Mouse (Mus musculus): ENCODE measurements around the gene Cstf1. TPM values are rescaled to one million over a fixed set of nuclear protein-coding genes. Genes with fewer than 3 reads are reported as not detected.

Gene Cstf1
- polyA plus RNA-seq, 1 experiment from 2014 or later = 49.5 TPM

DNA sequence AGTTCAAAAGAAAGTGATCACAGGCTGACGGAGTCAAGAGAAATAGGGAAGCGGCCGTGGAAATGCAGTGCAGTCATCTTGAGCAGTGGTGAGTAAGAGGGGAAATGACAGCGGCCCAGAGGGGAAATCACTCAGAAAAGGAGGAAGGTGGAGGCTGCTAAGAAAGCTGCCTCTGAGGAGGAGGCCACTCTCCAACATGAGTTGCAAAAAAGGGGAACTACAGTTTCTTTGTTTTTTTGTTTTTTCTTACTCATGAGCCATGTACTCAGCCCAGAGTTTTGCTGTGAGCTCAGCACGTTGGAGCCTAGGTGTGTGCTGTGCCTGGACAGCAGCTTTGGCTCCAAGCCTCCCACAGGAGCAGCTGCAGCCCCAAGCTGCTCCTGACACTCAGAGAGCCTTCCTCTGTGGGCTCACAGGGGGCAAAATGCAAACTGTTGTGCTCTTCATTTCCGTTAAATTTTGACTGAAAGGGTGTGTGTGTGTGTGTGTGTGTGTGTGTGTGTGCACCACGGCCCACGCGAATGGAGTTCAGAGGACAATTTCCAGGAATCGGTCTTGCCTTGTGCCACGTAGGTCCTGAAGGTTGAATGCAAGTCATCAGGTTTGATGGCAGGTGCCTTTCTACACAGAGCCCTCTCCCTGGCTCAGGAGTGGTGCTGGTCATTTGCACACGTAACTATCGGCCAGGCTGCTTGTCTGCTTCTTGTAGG, 30.8 kb downstream of the Cstf1 start:
- no peaks in the 10 kb centered on the region for H3K4me1 ChIP-seq (ENCODE audit: control insufficient read depth, insufficient read depth, low read length)
- no peak overlapping the region for H3K4me3 ChIP-seq (ENCODE audit: low read length)
- no peak overlapping the region for H3K4me2 ChIP-seq (replicated peaks; ENCODE audit: low read depth, low read length)
- no peaks in the 10 kb centered on the region for H3K9me3 ChIP-seq (ENCODE audit: control insufficient read depth, low read length)
- no peak overlapping the region for H3K27ac ChIP-seq (ENCODE audit: low read depth, low read length)
- 60% methylated on average over 13 of the region's 13 CpGs for WGBS
- no peaks in the 10 kb centered on the region for H3K27me3 ChIP-seq (ENCODE audit: control insufficient read depth, insufficient read depth, low read length)
- no peak for ATAC-seq (ENCODE audit: low FRiP score, low TSS enrichment)
- no peaks in the 10 kb centered on the region for H3K36me3 ChIP-seq (ENCODE audit: control insufficient read depth, insufficient read depth, low read length)
- H3K9ac ChIP-seq (ENCODE audit: low read depth, low read length) = no peak overlapping the region

DNA sequence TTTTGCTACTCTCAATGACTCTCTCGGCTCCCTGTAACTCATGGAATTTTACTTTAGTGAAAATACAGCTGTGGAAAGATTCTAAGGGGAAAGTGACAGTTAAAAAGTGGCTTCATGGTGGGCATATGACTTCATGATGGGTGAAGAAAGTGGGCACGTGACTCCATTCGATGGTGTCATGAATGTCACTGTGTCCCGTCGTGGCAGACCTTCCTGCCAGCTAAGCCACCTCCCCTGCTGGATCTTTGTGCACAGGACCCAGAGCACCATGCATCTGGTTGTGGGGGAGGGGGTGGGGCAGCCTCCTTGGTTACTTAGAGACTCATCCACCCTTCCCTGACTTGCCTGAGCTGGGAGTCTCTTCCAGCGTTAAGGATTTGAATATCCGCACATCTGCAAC, 33.8 kb downstream of the Cstf1 start:
- no peak overlapping the region for H3K9ac ChIP-seq (ENCODE audit: low read depth, low read length)
- no peaks in the 10 kb centered on the region for H3K9me3 ChIP-seq (ENCODE audit: control insufficient read depth, low read length)
- WGBS = 61% methylated on average over 7 of the region's 7 CpGs
- no peaks in the 10 kb centered on the region for H3K4me1 ChIP-seq (ENCODE audit: control insufficient read depth, insufficient read depth, low read length)
- no peaks in the 10 kb centered on the region for H3K27me3 ChIP-seq (ENCODE audit: control insufficient read depth, insufficient read depth, low read length)
- no peak overlapping the region for H3K4me3 ChIP-seq (ENCODE audit: low read length)
- no peak overlapping the region for H3K27ac ChIP-seq (ENCODE audit: low read depth, low read length)
- no peak for ATAC-seq (ENCODE audit: low FRiP score, low TSS enrichment)
- no peak overlapping the region for H3K4me2 ChIP-seq (replicated peaks; ENCODE audit: low read depth, low read length)
- no peaks in the 10 kb centered on the region for H3K36me3 ChIP-seq (ENCODE audit: control insufficient read depth, insufficient read depth, low read length)

DNA sequence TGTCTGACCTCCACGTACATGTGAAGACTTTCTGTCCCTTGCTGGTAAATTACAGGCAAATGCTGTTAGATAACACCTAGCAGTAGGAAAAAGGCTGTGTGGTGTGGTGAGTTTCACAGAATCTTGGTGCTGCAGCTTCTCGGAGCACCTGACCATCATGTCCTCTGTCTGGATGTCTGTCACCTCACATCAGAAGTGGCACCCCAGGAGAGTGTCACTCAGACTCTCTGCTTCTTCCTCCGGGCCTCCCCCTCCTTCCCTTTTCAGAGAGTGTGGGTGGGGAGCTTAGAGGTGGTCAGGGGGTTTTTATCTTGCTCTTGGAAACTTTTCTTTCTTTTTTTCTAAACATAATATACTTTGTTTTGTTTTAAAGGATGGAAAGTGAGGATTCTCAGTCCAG, 34.5 kb downstream of the Cstf1 start:
- H3K9ac ChIP-seq (ENCODE audit: low read depth, low read length) = no peak overlapping the region

DNA sequence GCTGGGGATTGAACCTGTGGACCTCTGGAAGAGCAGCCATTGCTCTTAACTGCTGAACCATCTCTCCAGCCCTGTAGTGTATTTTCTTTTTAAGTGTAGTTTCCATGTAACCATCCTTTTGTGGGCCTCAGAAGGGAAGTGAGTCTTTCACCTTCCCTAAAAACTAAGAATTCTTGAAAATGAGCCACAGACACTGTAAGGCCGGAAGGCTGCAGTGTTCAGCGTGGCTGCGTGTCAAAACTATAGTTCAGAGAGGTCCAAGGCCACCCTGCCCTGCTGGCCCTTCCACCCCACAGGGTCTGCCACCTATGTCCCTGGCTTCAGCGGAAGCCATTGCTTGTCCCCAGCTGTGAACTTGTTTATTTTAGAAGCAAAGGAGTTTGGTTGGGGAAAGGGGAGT, 35.7 kb downstream of the Cstf1 start:
- H3K9ac ChIP-seq (ENCODE audit: low read depth, low read length) = no peak overlapping the region
- H3K27me3 ChIP-seq (ENCODE audit: control insufficient read depth, insufficient read depth, low read length) = no peaks in the 10 kb centered on the region
- 59% methylated on average over 4 of the region's 4 CpGs for WGBS
- ATAC-seq (ENCODE audit: low FRiP score, low TSS enrichment) = no peak
- no peaks in the 10 kb centered on the region for H3K36me3 ChIP-seq (ENCODE audit: control insufficient read depth, insufficient read depth, low read length)
- H3K4me3 ChIP-seq (ENCODE audit: low read length) = no peak overlapping the region
- no peak overlapping the region for H3K4me2 ChIP-seq (replicated peaks; ENCODE audit: low read depth, low read length)
- no peaks in the 10 kb centered on the region for H3K9me3 ChIP-seq (ENCODE audit: control insufficient read depth, low read length)
- no peak overlapping the region for H3K27ac ChIP-seq (ENCODE audit: low read depth, low read length)
- H3K4me1 ChIP-seq (ENCODE audit: control insufficient read depth, insufficient read depth, low read length) = no peaks in the 10 kb centered on the region

More for the DNA sequence above, 34.5 kb downstream of the Cstf1 start:
- no peak for ATAC-seq (ENCODE audit: low FRiP score, low TSS enrichment)
- no peaks in the 10 kb centered on the region for H3K9me3 ChIP-seq (ENCODE audit: control insufficient read depth, low read length)
- H3K27me3 ChIP-seq (ENCODE audit: control insufficient read depth, insufficient read depth, low read length) = no peaks in the 10 kb centered on the region
- WGBS = 66% methylated on average over 3 of the region's 3 CpGs
- H3K36me3 ChIP-seq (ENCODE audit: control insufficient read depth, insufficient read depth, low read length) = no peaks in the 10 kb centered on the region
- H3K4me1 ChIP-seq (ENCODE audit: control insufficient read depth, insufficient read depth, low read length) = no peaks in the 10 kb centered on the region
- H3K4me3 ChIP-seq (ENCODE audit: low read length) = no peak overlapping the region
- no peak overlapping the region for H3K4me2 ChIP-seq (replicated peaks; ENCODE audit: low read depth, low read length)
- H3K27ac ChIP-seq (ENCODE audit: low read depth, low read length) = no peak overlapping the region

DNA sequence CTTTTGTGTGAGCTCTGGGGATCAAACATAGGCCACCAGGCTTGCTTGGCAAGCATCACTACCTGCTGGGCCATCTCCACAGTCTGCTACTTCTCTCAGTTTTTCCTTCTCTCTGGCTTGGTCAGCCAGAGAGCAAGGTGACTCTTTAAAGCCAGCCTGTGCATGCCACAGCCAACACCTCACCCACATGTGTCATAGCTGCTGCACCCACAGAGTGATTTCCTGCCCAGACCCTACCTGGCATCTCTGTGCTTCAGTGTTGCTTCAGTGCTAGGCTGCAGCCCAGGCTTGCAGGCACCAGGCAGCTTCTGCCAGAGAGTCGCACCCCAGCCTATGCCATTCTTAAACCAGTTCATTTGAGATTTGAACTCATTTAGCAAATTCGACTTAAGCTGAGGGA, 37.0 kb downstream of the Cstf1 start:
- no peak for ATAC-seq (ENCODE audit: low FRiP score, low TSS enrichment)
- Histone ChIP-seq H3K9me3 (ENCODE audit: control insufficient read depth, low read length) (no peaks in the 10 kb centered on the region), H3K4me2 (replicated peaks; ENCODE audit: low read depth, low read length) (no peak overlapping the region), H3K9ac (ENCODE audit: low read depth, low read length) (no peak overlapping the region), H3K4me3 (ENCODE audit: low read length) (no peak overlapping the region), H3K27ac (ENCODE audit: low read depth, low read length) (no peak overlapping the region), H3K4me1 (ENCODE audit: control insufficient read depth, insufficient read depth, low read length) (peaks cover 2% of the 10 kb centered on the region; the same call in 1 of the 2 replicates), H3K36me3 (ENCODE audit: control insufficient read depth, insufficient read depth, low read length) (no peaks in the 10 kb centered on the region), H3K27me3 (ENCODE audit: control insufficient read depth, insufficient read depth, low read length) (no peaks in the 10 kb centered on the region)
- WGBS = 75% methylated on average over 2 of the region's 2 CpGs

DNA sequence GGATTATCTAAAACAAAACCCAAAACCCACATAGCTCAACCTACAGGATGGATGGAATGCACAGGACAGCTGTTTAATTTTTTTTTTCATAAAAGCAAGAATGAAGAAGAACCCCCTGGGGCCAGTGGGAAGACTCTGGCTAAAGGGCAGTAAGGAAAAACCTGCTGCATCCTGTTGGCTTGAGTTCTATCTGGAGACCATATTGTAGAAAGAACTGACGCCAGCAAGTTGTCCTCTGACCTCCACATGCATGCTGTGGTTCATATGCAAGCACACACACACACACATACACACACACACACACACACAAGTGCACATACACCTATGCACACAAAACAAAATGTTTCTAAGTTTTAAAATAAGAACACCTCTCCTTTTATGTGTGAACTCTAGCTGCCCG, 40.2 kb downstream of the Cstf1 start:
- Histone ChIP-seq H3K4me3 (ENCODE audit: low read length) (no peak overlapping the region), H3K27ac (ENCODE audit: low read depth, low read length) (no peak overlapping the region), H3K9me3 (ENCODE audit: control insufficient read depth, low read length) (no peaks in the 10 kb centered on the region), H3K27me3 (ENCODE audit: control insufficient read depth, insufficient read depth, low read length) (no peaks in the 10 kb centered on the region), H3K4me2 (replicated peaks; ENCODE audit: low read depth, low read length) (no peak overlapping the region), H3K4me1 (ENCODE audit: control insufficient read depth, insufficient read depth, low read length) (peaks cover 15% of the 10 kb centered on the region), H3K36me3 (ENCODE audit: control insufficient read depth, insufficient read depth, low read length) (no peaks in the 10 kb centered on the region), H3K9ac (ENCODE audit: low read depth, low read length) (no peak overlapping the region)
- ATAC-seq (ENCODE audit: low FRiP score, low TSS enrichment) = no peak
- 89% methylated on average over 2 of the region's 2 CpGs for WGBS

DNA sequence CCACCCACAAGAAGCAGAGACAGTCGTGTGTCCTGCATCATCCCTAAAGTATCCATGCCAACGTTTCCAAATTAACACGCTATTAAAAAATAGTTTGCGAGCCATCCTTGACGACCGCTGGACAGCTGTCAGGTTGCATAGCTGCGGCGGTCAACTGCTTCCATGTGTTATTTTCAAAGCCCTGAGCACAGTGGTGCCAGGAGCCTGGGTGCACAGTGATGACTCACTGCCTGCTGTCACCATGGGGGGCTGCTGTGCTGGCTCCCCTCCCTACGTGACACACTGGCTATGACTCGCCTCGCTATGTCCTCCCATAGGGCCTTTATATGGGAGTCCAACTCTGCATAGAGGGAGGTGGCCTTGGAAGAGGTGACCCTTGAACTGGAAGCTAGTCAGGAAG, 40.6 kb downstream of the Cstf1 start:
- Histone ChIP-seq H3K4me3 (ENCODE audit: low read length) (no peak overlapping the region), H3K4me1 (ENCODE audit: control insufficient read depth, insufficient read depth, low read length) (peaks cover 15% of the 10 kb centered on the region), H3K9ac (ENCODE audit: low read depth, low read length) (no peak overlapping the region), H3K27me3 (ENCODE audit: control insufficient read depth, insufficient read depth, low read length) (no peaks in the 10 kb centered on the region), H3K36me3 (ENCODE audit: control insufficient read depth, insufficient read depth, low read length) (no peaks in the 10 kb centered on the region), H3K9me3 (ENCODE audit: control insufficient read depth, low read length) (no peaks in the 10 kb centered on the region), H3K4me2 (replicated peaks; ENCODE audit: low read depth, low read length) (no peak overlapping the region), H3K27ac (ENCODE audit: low read depth, low read length) (no peak overlapping the region)
- ATAC-seq (ENCODE audit: low FRiP score, low TSS enrichment) = no peak
- 83% methylated on average over 11 of the region's 11 CpGs for WGBS

DNA sequence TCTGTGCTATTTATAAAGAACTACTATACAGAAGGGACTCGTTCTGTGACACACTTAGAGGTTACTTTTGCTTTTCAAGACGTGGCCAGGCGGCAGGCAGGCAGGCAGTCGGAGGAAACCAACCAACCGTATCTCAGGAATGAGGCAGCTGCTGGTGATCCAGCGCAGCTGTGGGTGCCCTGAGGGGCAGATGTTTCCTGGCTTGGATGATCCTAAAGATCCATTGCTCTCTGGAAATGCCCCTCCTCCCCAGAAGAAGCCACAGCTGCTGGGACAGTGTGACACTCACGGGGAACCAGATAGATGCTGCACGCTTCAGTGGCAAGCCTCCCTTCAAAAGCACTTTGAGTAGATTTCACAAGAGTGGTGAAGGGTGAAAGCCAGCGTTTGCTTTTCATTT, 42.0 kb downstream of the Cstf1 start:
- ATAC-seq (ENCODE audit: low FRiP score, low TSS enrichment) = peak; percentile 91
- Histone ChIP-seq H3K4me2 (replicated peaks; ENCODE audit: low read depth, low read length) (peak overlapping the region; percentile 27), H3K9ac (ENCODE audit: low read depth, low read length) (no peak overlapping the region), H3K4me3 (ENCODE audit: low read length) (no peak overlapping the region), H3K9me3 (ENCODE audit: control insufficient read depth, low read length) (no peaks in the 10 kb centered on the region), H3K27me3 (ENCODE audit: control insufficient read depth, insufficient read depth, low read length) (no peaks in the 10 kb centered on the region), H3K27ac (ENCODE audit: low read depth, low read length) (no peak overlapping the region), H3K4me1 (ENCODE audit: control insufficient read depth, insufficient read depth, low read length) (peaks cover 15% of the 10 kb centered on the region), H3K36me3 (ENCODE audit: control insufficient read depth, insufficient read depth, low read length) (no peaks in the 10 kb centered on the region)
- WGBS = 4% methylated on average over 9 of the region's 9 CpGs

DNA sequence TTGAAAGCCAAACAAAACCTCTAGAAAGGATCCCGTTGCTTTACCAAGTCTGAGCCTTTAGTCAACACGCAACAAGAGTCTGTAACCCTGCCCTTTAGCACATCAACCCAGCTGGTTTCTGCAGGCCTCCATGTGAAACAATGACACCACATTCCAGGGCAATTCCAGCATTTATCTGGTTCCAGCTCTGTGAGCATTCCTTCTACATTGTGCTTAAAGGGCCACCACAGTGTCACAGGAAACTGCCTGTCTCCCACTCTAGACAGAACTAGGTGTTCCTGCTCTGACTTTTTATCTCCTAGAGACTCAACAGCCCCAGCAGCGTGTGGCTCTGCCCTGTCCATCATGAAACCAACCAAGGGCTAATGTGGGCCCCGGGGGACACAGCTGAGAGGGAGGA, 42.8 kb downstream of the Cstf1 start:
- Histone ChIP-seq H3K27me3 (ENCODE audit: control insufficient read depth, insufficient read depth, low read length) (no peaks in the 10 kb centered on the region), H3K36me3 (ENCODE audit: control insufficient read depth, insufficient read depth, low read length) (no peaks in the 10 kb centered on the region), H3K4me2 (replicated peaks; ENCODE audit: low read depth, low read length) (no peak overlapping the region), H3K4me3 (ENCODE audit: low read length) (no peak overlapping the region), H3K9ac (ENCODE audit: low read depth, low read length) (no peak overlapping the region), H3K4me1 (ENCODE audit: control insufficient read depth, insufficient read depth, low read length) (peaks cover 15% of the 10 kb centered on the region), H3K9me3 (ENCODE audit: control insufficient read depth, low read length) (no peaks in the 10 kb centered on the region), H3K27ac (ENCODE audit: low read depth, low read length) (peak overlapping the region; percentile 62; the same call in 1 of the 2 replicates)
- 12% methylated on average over 4 of the region's 4 CpGs for WGBS
- ATAC-seq (ENCODE audit: low FRiP score, low TSS enrichment) = peak; percentile 78

Measured in kidney, embryonic 14.5 days (tissue).